Mouse (Mus musculus): ENCODE data around the gene Tnfaip6. TPM values are rescaled to one million over a fixed set of nuclear protein-coding genes. Genes with fewer than 3 reads are reported as not detected.
"Not testable (repeated sequence)": the region's sequence is repeated elsewhere in the genome, so short reads cannot be mapped to it uniquely, and the experiment has no call there.

Gene Tnfaip6
- polyA plus RNA-seq (2016; fragmentation: Nextera tagmentation; extraction: Ambion mirVana): 4.9 and 5.7 TPM in 2 replicates

DNA sequence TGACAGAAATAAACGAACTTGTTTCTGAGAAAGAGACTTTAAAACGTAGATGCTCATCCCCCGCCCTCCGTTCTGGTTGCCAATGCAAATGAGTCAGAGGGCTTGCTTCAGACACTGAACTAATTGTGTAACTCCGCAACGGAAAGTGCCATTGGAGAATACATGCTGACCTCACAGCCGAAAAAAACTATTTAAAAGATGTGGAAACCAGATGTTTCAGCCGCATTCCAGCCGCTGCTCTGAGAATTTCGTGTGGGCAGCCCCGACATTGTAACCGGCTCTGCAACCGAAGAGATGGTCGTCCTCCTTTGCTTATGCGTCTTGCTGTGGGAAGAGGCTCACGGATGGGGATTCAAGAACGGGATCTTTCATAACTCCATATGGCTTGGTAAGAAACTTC, at the start of gene Tnfaip6:
Tnfaip6 (plus strand) TSS at position 128 of the 400 bp plus-strand sequence.
- H3K4me3 ChIP-seq: peak within 1 kb of the TSS; percentile 49
- H3K4me2 ChIP-seq: peak within 1 kb of the TSS; percentile 73
- H3K27me3 ChIP-seq (replicated peaks): 0 out of 2 replicates have a peak, but pooled peaks cover 3% of the 10 kb centered on the region
- ATAC-seq (ENCODE audit: insufficient number of reproducible peaks, low FRiP score): 0 out of 2 replicates have a peak, but pooled peaks have one; percentile 36
- H3K9ac ChIP-seq: peak within 1 kb of the TSS; percentile 52; the same call in 1 of the 2 replicates
- H3K4me1 ChIP-seq (replicated peaks): 0 out of 2 replicates have a peak, but pooled peaks cover 5% of the 10 kb centered on the region
- H3K9me3 ChIP-seq (replicated peaks): no peaks in the 10 kb centered on the region
- 2% methylated on average over 17 of the region's 17 CpGs for WGBS
- H3K36me3 ChIP-seq: no peaks in the 10 kb centered on the region
- no peak within 1 kb of the TSS for H3K27ac ChIP-seq (ENCODE audit: poor library complexity, severe bottlenecking)

DNA sequence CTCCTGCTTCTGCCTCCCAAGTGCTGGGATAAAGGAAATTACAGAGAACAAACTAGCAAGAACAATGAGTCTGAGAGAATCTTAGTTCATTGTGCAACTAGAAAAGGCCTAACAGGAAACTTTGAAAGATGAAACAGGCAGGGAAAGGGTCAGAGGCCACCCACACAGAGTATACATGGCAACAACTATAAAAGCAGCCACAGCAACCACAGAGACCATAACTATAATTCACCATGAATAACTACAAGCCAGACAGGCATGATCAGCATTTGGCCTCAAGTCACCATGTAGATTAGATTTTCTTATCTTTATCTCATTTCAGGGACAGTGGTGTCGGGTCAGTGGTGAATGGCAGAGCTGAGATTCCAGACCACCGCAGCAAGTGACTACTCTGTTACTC, 48.2 kb upstream of the Tnfaip6 start:
- H3K36me3 ChIP-seq: no peaks in the 10 kb centered on the region
- no peak overlapping the region for H3K27ac ChIP-seq (ENCODE audit: poor library complexity, severe bottlenecking)
- no peaks in the 10 kb centered on the region for H3K27me3 ChIP-seq (replicated peaks)
- ATAC-seq (ENCODE audit: insufficient number of reproducible peaks, low FRiP score): no peak
- H3K4me3 ChIP-seq: no peak overlapping the region
- H3K4me1 ChIP-seq (replicated peaks): no peaks in the 10 kb centered on the region
- no peaks in the 10 kb centered on the region for H3K9me3 ChIP-seq (replicated peaks)
- no peak overlapping the region for H3K9ac ChIP-seq
- WGBS: 25% methylated on average over 2 of the region's 2 CpGs
- H3K4me2 ChIP-seq: no peak overlapping the region

DNA sequence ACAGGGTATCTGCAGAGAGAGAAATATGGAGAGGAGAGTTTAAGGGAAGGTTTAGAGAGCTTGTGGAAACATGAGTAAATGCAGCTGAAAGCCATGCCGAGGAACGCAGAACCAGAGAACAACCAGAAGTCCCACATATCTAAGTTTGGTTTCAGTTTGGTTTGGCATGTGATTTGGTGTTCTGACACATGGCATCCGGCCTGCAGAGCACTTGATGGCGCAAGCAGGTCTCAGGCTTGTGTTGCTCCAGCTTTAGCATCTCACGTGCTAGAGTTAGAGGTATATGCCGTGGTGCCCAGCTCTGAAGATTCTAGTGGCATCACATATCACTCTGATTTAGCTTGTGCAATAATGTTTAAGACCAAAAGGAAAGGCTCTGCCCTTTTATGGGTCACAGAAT, 46.4 kb upstream of the Tnfaip6 start:
- WGBS: 82% methylated on average over 6 of the region's 6 CpGs
- no peak overlapping the region for H3K27ac ChIP-seq (ENCODE audit: poor library complexity, severe bottlenecking)
- H3K4me3 ChIP-seq: no peak overlapping the region
- H3K27me3 ChIP-seq (replicated peaks): no peaks in the 10 kb centered on the region
- no peaks in the 10 kb centered on the region for H3K9me3 ChIP-seq (replicated peaks)
- H3K9ac ChIP-seq: no peak overlapping the region
- H3K4me2 ChIP-seq: no peak overlapping the region
- no peak for ATAC-seq (ENCODE audit: insufficient number of reproducible peaks, low FRiP score)
- H3K36me3 ChIP-seq: no peaks in the 10 kb centered on the region
- no peaks in the 10 kb centered on the region for H3K4me1 ChIP-seq (replicated peaks)

DNA sequence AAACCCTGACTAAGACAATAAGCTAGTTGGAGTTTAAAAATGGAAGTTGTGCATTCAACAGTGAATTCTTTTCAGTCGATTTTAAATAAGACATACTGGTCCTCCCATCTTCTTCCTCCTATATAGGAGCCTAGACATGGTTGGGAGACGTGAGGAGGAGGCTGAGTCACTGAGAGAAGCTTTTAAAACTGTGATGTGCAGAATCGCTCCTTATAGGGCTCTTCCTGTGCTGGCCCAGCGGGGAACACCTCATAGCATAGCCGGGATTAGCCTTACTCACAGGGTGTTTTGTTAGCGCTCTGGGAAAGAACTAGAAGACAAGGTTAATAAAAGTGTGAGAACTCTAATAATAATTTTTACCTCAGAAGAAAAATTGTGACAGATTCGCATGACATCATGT, 37.8 kb upstream of the Tnfaip6 start:
- Histone ChIP-seq H3K4me3 (no peak overlapping the region), H3K4me1 (replicated peaks) (no peaks in the 10 kb centered on the region), H3K27ac (ENCODE audit: poor library complexity, severe bottlenecking) (no peak overlapping the region), H3K36me3 (no peaks in the 10 kb centered on the region), H3K9me3 (replicated peaks) (no peaks in the 10 kb centered on the region), H3K9ac (no peak overlapping the region), H3K4me2 (no peak overlapping the region), H3K27me3 (replicated peaks) (no peaks in the 10 kb centered on the region)
- ATAC-seq (ENCODE audit: insufficient number of reproducible peaks, low FRiP score): no peak
- 55% methylated on average over 7 of the region's 7 CpGs for WGBS

DNA sequence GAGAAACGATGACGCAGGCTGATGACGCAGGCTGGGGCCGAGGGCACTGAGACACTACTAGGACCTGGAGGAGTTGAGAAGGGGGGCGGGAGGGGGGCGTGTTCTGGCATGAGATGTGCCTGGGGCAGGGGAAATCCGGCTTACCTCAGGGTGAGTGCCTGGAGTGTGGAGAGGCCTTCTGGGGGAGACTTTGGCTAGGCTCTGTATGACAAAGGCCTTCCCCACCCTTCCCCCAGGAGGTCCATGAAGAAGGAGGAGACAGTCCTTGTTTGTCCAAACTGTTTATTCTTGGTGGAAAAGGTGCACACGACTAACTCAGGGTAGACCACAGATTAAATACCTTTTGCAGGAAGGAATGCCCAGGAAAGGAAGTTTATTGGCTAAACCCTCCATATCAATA, 36.3 kb upstream of the Tnfaip6 start:
- no peaks in the 10 kb centered on the region for H3K9me3 ChIP-seq (replicated peaks)
- no peak overlapping the region for H3K27ac ChIP-seq (ENCODE audit: poor library complexity, severe bottlenecking)
- WGBS: 80% methylated on average over 8 of the region's 8 CpGs
- no peak overlapping the region for H3K4me3 ChIP-seq
- no peaks in the 10 kb centered on the region for H3K27me3 ChIP-seq (replicated peaks)
- no peak overlapping the region for H3K9ac ChIP-seq
- no peaks in the 10 kb centered on the region for H3K4me1 ChIP-seq (replicated peaks)
- ATAC-seq (ENCODE audit: insufficient number of reproducible peaks, low FRiP score): no peak
- H3K36me3 ChIP-seq: no peaks in the 10 kb centered on the region
- H3K4me2 ChIP-seq: no peak overlapping the region

DNA sequence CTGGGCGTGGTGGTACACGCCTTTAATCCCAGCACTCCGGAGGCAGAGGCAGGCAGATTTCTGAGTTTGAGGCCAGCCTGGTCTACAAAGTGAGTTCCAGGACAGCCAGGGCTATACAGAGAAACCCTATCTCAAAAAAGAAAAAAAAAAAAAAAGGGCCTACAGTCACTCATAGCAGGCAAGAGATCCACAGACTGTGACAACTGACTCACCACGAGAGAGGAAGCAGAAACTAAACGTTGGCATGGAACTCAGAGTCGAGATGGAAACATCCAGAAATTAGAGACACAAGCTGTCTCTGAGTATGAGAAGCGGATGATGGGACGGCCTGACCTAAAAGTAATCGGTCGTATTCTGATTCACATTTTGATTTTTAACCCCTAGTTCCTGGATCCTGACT, 35.5 kb upstream of the Tnfaip6 start:
- 82% methylated on average over 10 of the region's 10 CpGs for WGBS
- not testable (repeated sequence) for H3K9ac ChIP-seq; H3K27ac ChIP-seq (ENCODE audit: poor library complexity, severe bottlenecking); H3K4me1 ChIP-seq (replicated peaks); H3K9me3 ChIP-seq (replicated peaks); H3K4me3 ChIP-seq; H3K4me2 ChIP-seq; H3K36me3 ChIP-seq; ATAC-seq (ENCODE audit: insufficient number of reproducible peaks, low FRiP score); H3K27me3 ChIP-seq (replicated peaks)

DNA sequence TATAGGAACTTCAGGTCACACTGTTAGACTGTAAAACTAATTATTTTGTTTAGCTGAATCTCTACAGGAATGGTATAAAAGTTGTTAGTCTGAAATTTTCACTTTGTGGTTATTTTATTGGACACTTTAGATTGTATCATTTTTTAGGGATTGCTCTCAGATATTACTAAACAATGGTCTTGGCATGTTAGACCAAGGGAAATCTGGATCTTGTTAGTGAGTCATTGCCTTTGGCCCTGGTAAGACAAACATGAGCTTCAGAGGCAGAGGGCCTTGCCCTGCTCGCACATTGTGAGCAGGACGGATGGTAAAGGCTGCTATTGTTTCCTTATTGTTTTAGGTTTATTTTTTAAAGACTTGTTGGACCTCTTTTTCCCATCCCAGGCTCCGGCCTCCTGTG, 31.4 kb upstream of the Tnfaip6 start:
- H3K4me1 ChIP-seq (replicated peaks): no peaks in the 10 kb centered on the region
- no peak overlapping the region for H3K4me3 ChIP-seq
- no peaks in the 10 kb centered on the region for H3K27me3 ChIP-seq (replicated peaks)
- no peaks in the 10 kb centered on the region for H3K9me3 ChIP-seq (replicated peaks)
- H3K9ac ChIP-seq: no peak overlapping the region
- WGBS: 64% methylated on average over 3 of the region's 3 CpGs
- no peak overlapping the region for H3K27ac ChIP-seq (ENCODE audit: poor library complexity, severe bottlenecking)
- ATAC-seq (ENCODE audit: insufficient number of reproducible peaks, low FRiP score): no peak
- H3K4me2 ChIP-seq: no peak overlapping the region
- H3K36me3 ChIP-seq: no peaks in the 10 kb centered on the region

DNA sequence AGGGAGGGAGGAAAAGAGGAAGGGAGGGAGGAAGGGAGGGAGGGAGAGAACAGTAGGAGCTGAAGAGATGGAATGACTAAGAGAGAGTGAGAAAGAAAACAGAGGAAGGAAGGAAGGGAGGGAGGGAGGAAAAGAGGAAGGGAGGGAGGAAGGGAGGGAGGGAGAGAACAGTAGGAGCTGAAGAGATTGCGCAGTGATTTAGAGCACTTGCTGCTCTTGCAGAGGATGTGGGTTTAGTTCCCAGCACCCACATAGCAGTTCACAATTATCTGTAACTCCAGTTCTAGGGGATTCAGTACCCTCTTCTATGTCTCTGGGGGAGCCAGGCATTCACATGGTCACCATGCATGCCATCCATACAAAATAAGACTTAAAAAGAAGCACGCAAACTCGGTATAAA, 26.0 kb upstream of the Tnfaip6 start:
- H3K27ac ChIP-seq (ENCODE audit: poor library complexity, severe bottlenecking); H3K9me3 ChIP-seq (replicated peaks); H3K9ac ChIP-seq; H3K4me3 ChIP-seq; H3K36me3 ChIP-seq; ATAC-seq (ENCODE audit: insufficient number of reproducible peaks, low FRiP score); H3K27me3 ChIP-seq (replicated peaks); H3K4me2 ChIP-seq; H3K4me1 ChIP-seq (replicated peaks): not testable (repeated sequence)
- WGBS: 85% methylated on average over 3 of the region's 3 CpGs

DNA sequence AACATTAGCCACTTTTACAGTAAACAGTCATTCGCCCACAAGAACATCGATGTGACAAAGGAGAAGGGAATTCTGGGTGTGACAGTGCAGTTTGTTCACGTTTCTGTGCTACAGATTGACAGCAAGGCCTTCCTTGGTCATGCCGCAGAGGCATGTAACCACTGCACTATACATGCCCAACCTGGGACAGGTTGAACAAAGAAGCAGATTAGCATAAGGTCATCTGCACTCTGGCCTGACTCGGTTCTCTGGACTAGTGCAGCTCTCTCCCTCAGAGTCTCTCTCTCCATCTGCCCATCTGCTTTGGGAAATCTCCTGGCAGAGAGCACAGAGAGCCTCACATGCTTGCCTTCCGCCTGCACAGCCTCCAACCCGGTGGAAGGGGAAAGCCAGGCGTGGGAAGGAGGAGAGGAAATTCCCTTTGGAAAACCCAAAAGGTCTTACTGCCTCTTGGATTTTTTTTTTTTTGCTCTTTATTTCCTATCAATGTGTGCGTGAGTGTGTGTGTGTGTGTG, 24.4 kb upstream of the Tnfaip6 start:
- Histone ChIP-seq H3K9me3 (replicated peaks) (no peaks in the 10 kb centered on the region), H3K36me3 (no peaks in the 10 kb centered on the region), H3K4me1 (replicated peaks) (peaks cover 12% of the 10 kb centered on the region; the same call in 1 of the 2 replicates), H3K4me2 (no peak overlapping the region), H3K27ac (ENCODE audit: poor library complexity, severe bottlenecking) (no peak overlapping the region), H3K9ac (no peak overlapping the region), H3K27me3 (replicated peaks) (no peaks in the 10 kb centered on the region), H3K4me3 (no peak overlapping the region)
- 73% methylated on average over 9 of the region's 9 CpGs for WGBS
- ATAC-seq (ENCODE audit: insufficient number of reproducible peaks, low FRiP score): no peak

DNA sequence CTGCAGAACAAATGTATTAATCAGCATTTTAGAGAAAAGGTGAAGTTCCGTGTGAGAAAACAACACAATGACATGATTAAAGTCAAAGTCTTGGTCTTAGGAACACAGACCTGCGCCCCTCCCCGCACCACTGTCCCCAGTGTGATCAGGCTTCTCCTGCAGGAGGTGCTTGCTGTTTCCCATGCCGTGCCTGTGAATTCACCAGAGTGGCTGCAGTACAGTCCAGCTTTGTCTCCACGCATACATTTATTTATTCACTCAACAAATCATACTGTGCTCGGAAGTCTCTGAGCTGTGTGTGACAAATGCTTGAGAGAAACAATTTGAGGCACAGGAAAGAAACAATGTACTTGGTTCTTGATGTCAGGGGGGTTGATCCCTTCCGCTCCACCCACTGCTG, 21.4 kb upstream of the Tnfaip6 start:
- peak overlapping the region; percentile 54 for H3K4me2 ChIP-seq
- no peaks in the 10 kb centered on the region for H3K36me3 ChIP-seq
- H3K9ac ChIP-seq: peak overlapping the region; percentile 26; the same call in 1 of the 2 replicates
- 34% methylated on average over 7 of the region's 7 CpGs for WGBS
- no peak overlapping the region for H3K27ac ChIP-seq (ENCODE audit: poor library complexity, severe bottlenecking)
- H3K9me3 ChIP-seq (replicated peaks): no peaks in the 10 kb centered on the region
- peaks cover 12% of the 10 kb centered on the region; the same call in 1 of the 2 replicates for H3K4me1 ChIP-seq (replicated peaks)
- H3K4me3 ChIP-seq: peak overlapping the region; percentile 5; the same call in 1 of the 2 replicates
- ATAC-seq (ENCODE audit: insufficient number of reproducible peaks, low FRiP score): no peak
- no peaks in the 10 kb centered on the region for H3K27me3 ChIP-seq (replicated peaks)

DNA sequence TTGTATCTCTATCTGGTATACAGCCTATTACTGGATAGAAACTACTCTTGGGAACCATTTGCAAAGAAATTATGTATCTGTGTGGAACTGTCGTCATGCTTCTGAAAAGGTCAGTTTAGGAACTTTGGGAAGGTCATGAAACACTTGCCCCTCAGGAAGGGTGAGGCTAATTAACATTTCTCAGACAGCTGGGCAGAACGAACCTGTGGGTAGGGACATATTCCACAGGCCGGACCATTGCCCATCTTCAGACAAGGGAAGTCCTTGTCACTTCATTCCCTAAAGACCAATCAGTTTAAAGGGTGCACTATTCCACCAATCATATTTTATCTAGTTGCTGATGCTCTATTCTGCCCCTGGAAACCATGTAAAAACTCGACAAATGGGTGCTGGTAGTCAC, 10.7 kb upstream of the Tnfaip6 start:
- Histone ChIP-seq H3K27ac (ENCODE audit: poor library complexity, severe bottlenecking) (no peak overlapping the region), H3K36me3 (no peaks in the 10 kb centered on the region), H3K27me3 (replicated peaks) (no peaks in the 10 kb centered on the region), H3K4me1 (replicated peaks) (no peaks in the 10 kb centered on the region), H3K4me3 (no peak overlapping the region), H3K9me3 (replicated peaks) (peaks cover 12% of the 10 kb centered on the region), H3K4me2 (no peak overlapping the region), H3K9ac (no peak overlapping the region)
- ATAC-seq (ENCODE audit: insufficient number of reproducible peaks, low FRiP score): no peak
- WGBS: 78% methylated on average over 4 of the region's 4 CpGs

DNA sequence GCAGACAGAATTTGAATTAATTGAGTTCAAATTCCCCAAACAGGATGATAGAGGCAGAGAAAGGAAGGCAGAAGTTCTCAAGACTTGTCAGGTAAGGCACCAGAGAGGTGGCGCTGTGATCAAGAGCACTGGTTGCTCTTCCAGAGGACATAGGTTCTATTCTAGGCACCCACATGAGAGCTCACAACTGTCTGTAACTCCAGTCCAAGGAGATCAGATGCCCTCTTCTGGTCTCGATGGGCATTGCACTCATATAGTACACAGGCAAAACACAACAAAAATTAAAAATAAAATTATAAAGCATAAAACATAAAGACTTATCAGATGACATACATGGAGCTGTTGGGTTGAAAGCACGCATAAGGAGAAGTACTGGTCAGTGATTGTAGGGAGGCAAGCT, 8.4 kb upstream of the Tnfaip6 start:
- no peaks in the 10 kb centered on the region for H3K27me3 ChIP-seq (replicated peaks)
- WGBS: 80% methylated on average over 3 of the region's 3 CpGs
- peaks cover 12% of the 10 kb centered on the region for H3K9me3 ChIP-seq (replicated peaks)
- no peak overlapping the region for H3K4me2 ChIP-seq
- no peak for ATAC-seq (ENCODE audit: insufficient number of reproducible peaks, low FRiP score)
- H3K9ac ChIP-seq: no peak overlapping the region
- no peaks in the 10 kb centered on the region for H3K4me1 ChIP-seq (replicated peaks)
- H3K36me3 ChIP-seq: no peaks in the 10 kb centered on the region
- H3K27ac ChIP-seq (ENCODE audit: poor library complexity, severe bottlenecking): no peak overlapping the region
- no peak overlapping the region for H3K4me3 ChIP-seq

All from heart, embryonic 12.5 days (tissue).